Mouse (Mus musculus) olfactory bulb, adult 2 months (tissue): ENCODE results near the gene Dkc1.

Experiments
- CTCF ChIP-seq: fragments of 200-500 bp; IDR thresholded peaks from 2 replicates; pipeline ENCODE4 v1.5.1; 2012; ENCODE audit warnings: low read depth, mild to moderate bottlenecking, low read length, moderate library complexity; ENCODE audit not compliant: insufficient read depth
- POLR2A ChIP-seq: fragments of 200-500 bp; IDR thresholded peaks from 2 replicates; pipeline ENCODE4 v1.6.1; 2012; ENCODE audit warnings: mild to moderate bottlenecking, low read depth, low read length, moderate library complexity; ENCODE audit not compliant: insufficient read depth

DNA sequence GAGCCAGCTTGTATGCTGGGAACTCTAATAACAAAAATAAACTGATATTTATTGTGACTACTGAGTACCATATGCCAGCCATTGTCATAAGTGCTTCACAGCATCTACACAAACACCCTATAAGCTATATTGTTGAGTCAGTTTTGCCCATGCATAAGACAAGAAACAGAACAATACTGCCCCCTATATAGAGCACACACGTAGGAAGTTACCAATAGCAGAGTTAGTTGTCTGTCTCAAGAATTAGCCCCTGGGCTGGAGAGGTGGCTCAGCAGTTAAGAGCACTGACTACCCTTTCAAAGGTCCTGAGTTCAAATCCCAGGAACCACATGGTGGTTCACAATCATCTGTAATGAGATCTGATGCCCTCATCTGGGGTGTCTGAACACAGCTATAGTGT lies 10.0 kb upstream of the Dkc1 start:
- TF ChIP-seq POLR2A (no peak), CTCF (no peak)
